Mouse (Mus musculus): ENCODE results near the gene Birc5.

DNA sequence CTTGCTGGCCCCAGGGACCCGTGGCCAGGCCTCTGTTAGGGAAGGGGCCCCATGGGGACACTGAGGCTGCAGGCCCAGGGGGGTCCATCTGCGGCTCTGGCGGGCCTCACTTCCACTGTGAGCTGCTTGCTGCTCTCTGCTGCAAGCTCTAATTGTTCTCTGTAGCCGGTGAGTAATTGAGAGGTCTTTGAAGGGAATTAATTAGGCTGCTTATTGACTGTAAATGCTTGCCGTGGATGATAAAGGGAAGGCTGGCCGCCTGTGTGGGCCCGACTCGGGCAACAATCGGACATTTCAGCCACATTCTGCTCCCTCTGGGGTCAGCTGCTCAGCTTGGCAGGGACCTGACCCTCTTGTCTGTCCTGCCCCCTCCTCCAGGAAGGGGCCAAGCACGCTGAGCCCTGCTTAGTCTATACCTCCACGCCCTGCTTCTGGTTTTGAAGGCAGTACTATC is 40.9 kb downstream of the Birc5 start:
- TF ChIP-seq GATA1 (IDR thresholded peaks at IDR 0.05; ENCODE audit: borderline replicate concordance, low read length) (no peak), FLI1 (IDR thresholded peaks at IDR 0.05; ENCODE audit: low read length) (no peak)

All from megakaryocyte, embryonic 14.5 days (primary cell).